Mouse (Mus musculus) liver, adult 2 months (tissue): ENCODE measurements around the gene Notch3. TPM values are rescaled to one million over a fixed set of nuclear protein-coding genes. Genes with fewer than 3 reads are reported as not detected.
A peak's percentile ranks its signal among the peaks of the same experiment; 100 is the strongest.

Experiments
- DNase-seq: peaks from one replicate; pipeline ENCODE4 v3.0.0-alpha.2; 2011; ENCODE audit warnings: low read depth, low spot score; ENCODE audit errors: extremely low read depth
- H3K27ac ChIP-seq: fragments of 200-500 bp; replicated peaks from 2 replicates; pipeline ENCODE4 v1.5.1; 2012; ENCODE audit warnings: low read depth, mild to moderate bottlenecking, control low read depth, inconsistent platforms, low read length; ENCODE audit not compliant: insufficient read depth
- H3K27me3 ChIP-seq: fragments of 200-500 bp; 2 replicates; pipeline ENCODE4 v1.6.1; 2012; ENCODE audit warnings: mild to moderate bottlenecking, moderate library complexity, low read length, inconsistent platforms; ENCODE audit not compliant: control insufficient read depth, insufficient read depth
- H3K36me3 ChIP-seq: fragments of 200-500 bp; 2 replicates; pipeline ENCODE4 v1.6.1; 2012; ENCODE audit warnings: low read length, inconsistent platforms; ENCODE audit not compliant: control insufficient read depth, insufficient read depth
- H3K4me1 ChIP-seq: fragments of 200-500 bp; 2 replicates; pipeline ENCODE4 v1.6.1; 2011; ENCODE audit warnings: low read length; ENCODE audit not compliant: control insufficient read depth, insufficient read depth
- H3K4me3 ChIP-seq: fragments of 200-500 bp; 2 replicates; pipeline ENCODE4 v1.5.1; 2011; ENCODE audit warnings: low read depth, mild to moderate bottlenecking, control low read depth, low read length, moderate library complexity; ENCODE audit not compliant: insufficient read depth
- H3K79me2 ChIP-seq: fragments of 200-500 bp; 2 replicates; pipeline ENCODE4 v1.6.1; 2012; ENCODE audit warnings: inconsistent platforms, mild to moderate bottlenecking, low read length, moderate library complexity; ENCODE audit not compliant: control insufficient read depth, insufficient read depth
- H3K9ac ChIP-seq: fragments of 200-500 bp; 2 replicates; pipeline ENCODE4 v1.6.1; 2012; ENCODE audit warnings: low read depth, mild to moderate bottlenecking, control low read depth, inconsistent platforms, low read length
- CTCF ChIP-seq: fragments of 200-500 bp; IDR thresholded peaks from 2 replicates; pipeline ENCODE4 v1.5.1; 2011; ENCODE audit warnings: low read depth, low read length, control low read depth
- POLR2A ChIP-seq: fragments of 200-500 bp; IDR thresholded peaks from 2 replicates; pipeline ENCODE4 v1.6.1; 2011; ENCODE audit warnings: low read length, control low read depth; ENCODE audit not compliant: insufficient read depth; ENCODE audit errors: extremely low read depth
- WGBS: fragments of 180-500 bp; shearing (Covaris S2); methylation state at CpG from one replicate; pipeline ENCODE4 v1.1.7; 2018; 5-methylcytosine and 5-hydroxymethylcytosine counted together
- polyA plus RNA-seq: library from polyadenylated mRNA; depleted of rRNA; stranded (reverse); fragments of >200 nt; gene quantifications from 2 replicates; pipeline ENCODE4 v1.2.3, GENCODE M21; 2012
- total RNA-seq: library from RNA; depleted of rRNA; stranded (reverse); fragments of >200 nt; gene quantifications from 2 replicates; pipeline ENCODE4 v1.2.3, GENCODE M21; 2014

The Notch3 gene
- total and polyA plus RNA-seq, 2 experiments = 0.55 to 1.3 TPM

DNA sequence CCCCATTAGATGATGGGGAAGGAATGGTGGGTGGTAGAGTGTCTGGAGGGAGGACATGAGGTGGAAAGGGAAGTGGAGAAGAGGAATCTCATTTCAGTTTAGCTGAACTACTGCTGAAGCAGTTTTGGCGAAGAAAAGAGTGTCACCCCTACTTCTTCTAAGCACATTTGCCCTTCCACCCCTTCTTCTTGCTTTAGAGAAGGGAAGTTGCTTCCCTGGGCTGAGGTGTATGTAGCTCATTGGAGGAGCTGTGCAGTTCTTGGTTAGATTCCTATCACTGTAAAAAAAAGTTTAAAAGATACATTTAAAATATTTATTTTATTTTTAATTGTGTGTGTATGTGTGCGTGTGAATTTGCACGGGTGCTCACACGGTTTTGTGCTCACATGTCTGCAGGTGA lies 10.3 kb upstream of the Notch3 start:
- Histone ChIP-seq H3K36me3 (no peaks in the 10 kb centered on the region), H3K27ac (no peak overlapping the region), H3K4me3 (no peak overlapping the region), H3K9ac (no peak overlapping the region), H3K4me1 (no peaks in the 10 kb centered on the region), H3K79me2 (no peaks in the 10 kb centered on the region), H3K27me3 (no peaks in the 10 kb centered on the region)
- DNase-seq = no peak
- TF ChIP-seq POLR2A = no peak
- WGBS = 94% methylated on average over 4 of the region's 4 CpGs

DNA sequence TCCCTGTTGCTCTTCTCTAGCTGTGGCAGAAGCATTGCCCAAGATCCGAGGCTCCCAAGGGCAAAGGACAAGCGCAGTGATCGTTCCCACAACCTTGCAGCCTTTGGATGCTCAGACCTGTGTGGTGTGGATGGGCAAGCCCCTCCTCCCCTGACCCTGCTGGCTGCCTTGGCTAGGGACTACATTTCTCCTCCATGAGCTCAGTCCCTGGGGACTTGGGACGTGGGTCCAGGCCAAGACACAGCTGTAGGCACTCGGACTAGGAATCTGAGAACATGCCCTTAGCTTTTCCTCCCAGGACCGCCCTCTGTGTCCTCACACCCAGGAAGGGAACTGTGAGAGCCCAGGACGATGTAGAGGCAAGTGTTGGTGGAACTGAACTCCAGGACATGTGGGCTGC lies 6.5 kb upstream of the Notch3 start:
- Histone ChIP-seq H3K4me3 (no peak overlapping the region), H3K27ac (no peak overlapping the region), H3K9ac (no peak overlapping the region), H3K27me3 (no peaks in the 10 kb centered on the region), H3K79me2 (no peaks in the 10 kb centered on the region), H3K36me3 (no peaks in the 10 kb centered on the region), H3K4me1 (no peaks in the 10 kb centered on the region)
- TF ChIP-seq CTCF (no peak), POLR2A (no peak)
- no peak for DNase-seq
- 67% methylated on average over 7 of the region's 7 CpGs for WGBS

DNA sequence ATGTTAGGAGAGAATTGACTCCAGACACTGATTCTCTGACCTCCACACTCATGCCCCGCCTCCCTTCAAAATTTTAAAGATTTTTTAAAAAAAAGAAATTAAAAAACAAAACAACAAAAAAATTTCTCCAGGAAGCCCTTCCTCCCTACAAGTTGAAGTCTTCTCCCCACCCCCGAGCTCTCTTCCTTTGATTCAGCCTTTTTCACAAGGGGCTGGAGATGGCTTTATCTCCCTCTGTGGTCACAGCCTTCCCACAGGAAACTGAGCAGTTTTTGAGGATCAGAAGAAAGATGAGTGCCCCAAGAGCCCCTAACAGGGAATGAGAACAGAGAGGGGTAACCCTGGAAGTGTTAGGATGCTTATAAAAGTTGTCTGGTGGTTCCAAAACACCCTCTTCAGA lies 5.8 kb upstream of the Notch3 start:
- no peak for TF ChIP-seq POLR2A
- no peak for TF ChIP-seq CTCF
- Histone ChIP-seq H3K4me3 (no peak overlapping the region), H3K4me1 (no peaks in the 10 kb centered on the region), H3K9ac (no peak overlapping the region), H3K79me2 (no peaks in the 10 kb centered on the region), H3K27me3 (no peaks in the 10 kb centered on the region), H3K36me3 (no peaks in the 10 kb centered on the region), H3K27ac (no peak overlapping the region)
- DNase-seq = no peak
- WGBS = 77% methylated on average over 2 of the region's 2 CpGs

DNA sequence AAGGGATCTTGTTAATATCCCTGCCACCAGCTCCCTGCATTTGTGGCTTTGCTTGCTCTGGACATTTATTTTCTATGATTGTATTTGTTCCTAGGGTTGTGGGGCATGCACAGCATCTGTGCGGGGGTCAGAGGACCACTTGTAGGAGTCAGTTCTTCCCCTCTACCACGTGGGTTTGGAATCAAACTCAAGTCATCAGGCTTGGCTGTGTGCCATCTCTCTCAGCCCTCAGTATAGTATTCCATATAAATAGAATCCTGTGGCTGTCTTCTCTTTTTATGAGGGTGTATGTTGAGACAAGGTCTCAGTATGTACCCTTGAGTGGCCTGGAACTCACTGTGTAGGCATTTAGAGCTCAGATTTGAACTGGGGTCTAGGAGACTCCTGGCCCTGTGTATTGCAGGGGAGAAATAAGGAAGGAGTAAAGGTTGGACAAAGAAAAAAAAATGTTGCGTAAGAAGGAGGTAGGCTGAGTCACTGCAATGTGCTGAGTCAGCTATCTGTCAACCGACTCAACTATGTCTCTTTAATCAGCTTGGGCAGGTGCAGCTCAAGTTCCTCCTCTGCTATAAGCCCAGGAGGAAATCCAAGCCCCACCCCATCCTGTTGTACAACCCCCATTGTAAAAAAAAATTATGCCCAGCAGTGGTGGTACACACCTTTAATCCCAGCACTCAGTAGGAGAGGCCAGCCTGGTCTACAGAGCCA lies 3.0 kb upstream of the Notch3 start:
- TF ChIP-seq POLR2A (no peak), CTCF (no peak)
- H3K9ac ChIP-seq = no peak overlapping the region
- H3K27me3 ChIP-seq = 0 out of 2 replicates have a peak, but pooled peaks cover 6% of the 10 kb centered on the region
- H3K36me3 ChIP-seq = no peaks in the 10 kb centered on the region
- H3K4me3 ChIP-seq = no peak overlapping the region
- DNase-seq = no peak
- no peaks in the 10 kb centered on the region; the same call in 1 of the 2 replicates for H3K4me1 ChIP-seq
- 69% methylated on average over 4 of the region's 4 CpGs for WGBS
- H3K79me2 ChIP-seq = no peaks in the 10 kb centered on the region
- no peak overlapping the region for H3K27ac ChIP-seq

DNA sequence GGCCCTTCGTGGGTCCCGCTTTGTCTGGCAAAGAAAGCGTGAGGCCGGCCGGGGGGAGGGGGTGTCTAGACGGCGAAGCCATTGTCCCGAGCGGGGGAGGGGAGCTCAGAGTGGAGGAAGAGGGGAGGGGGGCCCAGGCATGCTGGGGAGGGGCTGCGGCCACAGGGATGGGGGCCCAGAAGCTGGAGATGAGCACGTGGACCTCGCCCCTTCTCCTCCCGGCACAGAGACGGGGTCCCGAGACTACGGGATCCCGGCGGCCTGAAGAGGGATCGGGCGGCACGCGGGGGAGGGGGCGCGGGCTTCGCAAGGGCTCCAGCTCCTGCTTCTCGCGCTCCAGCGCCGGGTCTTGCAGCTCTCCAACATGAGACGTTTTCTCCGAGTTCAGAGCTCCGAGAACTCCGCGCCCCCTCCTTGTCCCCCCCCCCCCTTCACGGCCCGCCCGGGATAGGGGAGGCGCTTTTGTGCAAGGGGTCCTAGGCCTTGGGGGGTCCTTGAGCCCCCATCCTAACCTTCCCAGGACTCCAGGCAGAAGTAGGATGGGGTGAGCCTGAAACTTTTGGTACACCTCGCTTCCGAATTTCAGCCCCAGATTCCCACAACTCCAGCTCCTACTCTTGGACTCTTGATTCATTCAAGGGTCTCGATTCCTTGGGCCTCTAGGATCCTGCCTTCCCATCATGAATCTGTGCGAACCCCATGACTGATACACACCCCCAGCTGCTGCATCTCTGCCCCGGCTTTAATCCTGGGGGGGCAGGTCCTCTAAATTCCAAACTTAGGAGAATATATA lies 653 bp downstream of the Notch3 start:
- no peak overlapping the region for H3K27ac ChIP-seq
- 3% methylated on average over 42 of the region's 43 CpGs for WGBS
- H3K9ac ChIP-seq = 0 out of 2 replicates have a peak overlapping the region, but pooled peaks have one; percentile 15

More for the DNA sequence above, 653 bp downstream of the Notch3 start:
- Histone ChIP-seq H3K79me2 (no peaks in the 10 kb centered on the region), H3K27me3 (peaks cover 13% of the 10 kb centered on the region; the same call in 1 of the 2 replicates), H3K4me3 (peak overlapping the region; percentile 34; the same call in 1 of the 2 replicates), H3K36me3 (no peaks in the 10 kb centered on the region), H3K4me1 (no peaks in the 10 kb centered on the region; the same call in 1 of the 2 replicates)
- TF ChIP-seq CTCF (no peak), POLR2A (no peak)
- no peak for DNase-seq
